ENCODE assay signal across 14 mouse cellular contexts in genomic region chr2:114812141-114812902, GRCm38 (mm10).
DNase-seq lines count a peak whose midpoint lies in the region; ATAC-seq lines count a peak whose summit lies in the region.
"Had no signal": no experiment of that assay in that cellular context is flagged by ENCODE, and none has a peak within 500 bp of the region (broad histone marks: within the 10 kb centered on the region; RNA-seq: fewer than 3 reads in every experiment).

No protein-coding gene starts in this region.

- DNase-seq in adrenal gland, adult 8-10 months = peak; percentile 25
- no peak for DNase-seq in adrenal gland, postnatal 25 days
- DNase-seq in heart, postnatal 14 days = no peak
- DNase-seq in kidney, postnatal 25 days = peak; percentile 55 to 78
- no peak for DNase-seq in frontal cortex, postnatal 10 days (ENCODE audit: low spot score in 2 of 2)
- DNase-seq in frontal cortex, postnatal 36 days (ENCODE audit: low spot score in 2 of 2) = no peak
- DNase-seq: cerebellum, adult 18-20 months; liver, postnatal 0 days had no signal

- H3K9ac ChIP-seq in heart, embryonic 16.5 days (ENCODE audit: low read length) = no peak overlapping the region
- H3K9ac ChIP-seq: embryonic facial prominence, embryonic 12.5 days; hindbrain, embryonic 15.5 days; limb, embryonic 12.5 days; liver, postnatal 0 days had no signal

- ATAC-seq in heart, embryonic 16.5 days (replicated peaks; ENCODE audit: extremely low read depth, insufficient read depth, low FRiP score) = 0 out of 2 replicates have a peak, but pooled peaks have one; percentile 37
- ATAC-seq: liver, postnatal 0 days had no signal

- H3K9me3 ChIP-seq in heart, embryonic 16.5 days (replicated peaks; ENCODE audit: control insufficient read depth, low read length) = no peaks in the 10 kb centered on the region
- H3K9me3 ChIP-seq: embryonic facial prominence, embryonic 12.5 days; hindbrain, embryonic 15.5 days; limb, embryonic 12.5 days; midbrain, embryonic 10.5 days had no signal

- no peak overlapping the region for H3K4me2 ChIP-seq in heart, embryonic 16.5 days (ENCODE audit: low read depth, low read length)
- H3K4me2 ChIP-seq: embryonic facial prominence, embryonic 12.5 days; hindbrain, embryonic 15.5 days; limb, embryonic 12.5 days had no signal

- no peak overlapping the region for H3K27ac ChIP-seq in heart, embryonic 16.5 days (ENCODE audit: low read length)
- peak overlapping the region; percentile 58 for H3K27ac ChIP-seq in brown adipose tissue, adult 24 weeks (replicated peaks; ENCODE audit: low read depth, low read length)
- H3K27ac ChIP-seq: embryonic facial prominence, embryonic 12.5 days; hindbrain, embryonic 15.5 days; limb, embryonic 12.5 days; midbrain, embryonic 10.5 days had no signal

- peaks cover 2% of the 10 kb centered on the region; the same call in 1 of the 2 replicates for H3K4me1 ChIP-seq in heart, embryonic 16.5 days (ENCODE audit: control insufficient read depth, insufficient read depth, low read length)
- H3K4me1 ChIP-seq in brown adipose tissue, adult 24 weeks (ENCODE audit: control insufficient read depth, insufficient read depth, insufficient read length, low read length) = peaks cover 5% of the 10 kb centered on the region; the same call in 1 of the 2 replicates
- H3K4me1 ChIP-seq: hindbrain, embryonic 15.5 days had no signal

- H3K36me3 ChIP-seq in heart, embryonic 16.5 days (ENCODE audit: control insufficient read depth, insufficient read depth) = no peaks in the 10 kb centered on the region
- H3K36me3 ChIP-seq: embryonic facial prominence, embryonic 12.5 days; hindbrain, embryonic 15.5 days; limb, embryonic 12.5 days; midbrain, embryonic 10.5 days had no signal

- intact Hi-C loops in heart, postnatal 14 days (cut with DNase I) = no loop called here

- WGBS in heart, embryonic 16.5 days = 40% methylated on average over 11 of the region's 11 CpGs

- H3K27me3 ChIP-seq in heart, embryonic 16.5 days (ENCODE audit: control insufficient read depth, insufficient read depth, low read length) = no peaks in the 10 kb centered on the region
- H3K27me3 ChIP-seq: embryonic facial prominence, embryonic 12.5 days; hindbrain, embryonic 15.5 days; limb, embryonic 12.5 days had no signal

- no peak overlapping the region for H3K4me3 ChIP-seq in heart, embryonic 16.5 days (ENCODE audit: low read length)
- no peak overlapping the region for H3K4me3 ChIP-seq in brown adipose tissue, adult 24 weeks (ENCODE audit: insufficient read depth, low read depth, low read length)
- H3K4me3 ChIP-seq: embryonic facial prominence, embryonic 12.5 days; hindbrain, embryonic 15.5 days; limb, embryonic 12.5 days; midbrain, embryonic 10.5 days had no signal

Comparison
In these comparisons a context has a peak if more than half of its experiments do, and no peak if none do; other contexts are left out.
1. DNase-seq: peak in adrenal gland, adult 8-10 months (single experiment) and kidney, postnatal 25 days (2 of 2); none in adrenal gland, postnatal 25 days (single experiment), heart, postnatal 14 days (0 of 2), frontal cortex, postnatal 10 days (0 of 2) and frontal cortex, postnatal 36 days (0 of 2).